Mouse (Mus musculus): Measurements from ENCODE around the gene Chrne. TPM values are rescaled to one million over a fixed set of nuclear protein-coding genes. Genes with fewer than 3 reads are reported as not detected.

Gene Chrne
- total RNA-seq, 2 experiments from 2014 or later = not detected

Other genes starting within 250 kb of the Chrne start
- 1.7 and 9.4 TPM in 2 replicates for gene Pelp1, start 209.2 kb downstream of the Chrne start, total RNA-seq (2015; ENCODE audit: low replicate concordance)
- 1.1 and 3.6 TPM in 2 replicates for gene Pelp1, start 209.2 kb downstream of the Chrne start, total RNA-seq (2017; ENCODE audit: low replicate concordance)
- gene Arrb2, start 186.6 kb downstream of the Chrne start, total RNA-seq (2015; ENCODE audit: low replicate concordance) = 37.4 and 64.9 TPM in 2 replicates
- 37.1 and 38.1 TPM in 2 replicates for gene Arrb2, start 186.6 kb downstream of the Chrne start, total RNA-seq (2017; ENCODE audit: low replicate concordance)
- 11.5 and 20.5 TPM in 2 replicates for gene Med11, start 167.3 kb downstream of the Chrne start, total RNA-seq (2015; ENCODE audit: low replicate concordance)
- gene Med11, start 167.3 kb downstream of the Chrne start, total RNA-seq (2017; ENCODE audit: low replicate concordance) = 5.4 and 6.2 TPM in 2 replicates
- not detected in 2 replicates for gene Zmynd15, start 159.8 kb downstream of the Chrne start, total RNA-seq (2015; ENCODE audit: low replicate concordance)
- gene Zmynd15, start 159.8 kb downstream of the Chrne start, total RNA-seq (2017; ENCODE audit: low replicate concordance) = not detected in 2 replicates
- gene Cxcl16, start 159.2 kb downstream of the Chrne start, total RNA-seq (2015; ENCODE audit: low replicate concordance) = not detected in 2 replicates
- gene Cxcl16, start 159.2 kb downstream of the Chrne start, total RNA-seq (2017; ENCODE audit: low replicate concordance) = not detected in 2 replicates
- not detected in 2 replicates for gene Tm4sf5, start 114.0 kb downstream of the Chrne start, total RNA-seq (2015; ENCODE audit: low replicate concordance)
- gene Tm4sf5, start 114.0 kb downstream of the Chrne start, total RNA-seq (2017; ENCODE audit: low replicate concordance) = not detected in 2 replicates
- not detected in 2 replicates for gene Vmo1, start 104.6 kb downstream of the Chrne start, total RNA-seq (2015; ENCODE audit: low replicate concordance)
- not detected in 2 replicates for gene Vmo1, start 104.6 kb downstream of the Chrne start, total RNA-seq (2017; ENCODE audit: low replicate concordance)
- gene Gltpd2, start 100.0 kb downstream of the Chrne start, total RNA-seq (2015; ENCODE audit: low replicate concordance) = not detected in 2 replicates
- not detected in 2 replicates for gene Gltpd2, start 100.0 kb downstream of the Chrne start, total RNA-seq (2017; ENCODE audit: low replicate concordance)
- 33.4 and 43.5 TPM in 2 replicates for gene Psmb6, start 93.8 kb downstream of the Chrne start, total RNA-seq (2015; ENCODE audit: low replicate concordance)
- 55.5 and 62.5 TPM in 2 replicates for gene Psmb6, start 93.8 kb downstream of the Chrne start, total RNA-seq (2017; ENCODE audit: low replicate concordance)
- not detected in 2 replicates for gene Gm40193, start 86.3 kb downstream of the Chrne start, total RNA-seq (2015; ENCODE audit: low replicate concordance)
- not detected in 2 replicates for gene Gm40193, start 86.3 kb downstream of the Chrne start, total RNA-seq (2017; ENCODE audit: low replicate concordance)
- 0.42 TPM in 1 of 2 replicates, not detected in the other for gene Pld2, start 79.2 kb downstream of the Chrne start, total RNA-seq (2015; ENCODE audit: low replicate concordance)
- gene Pld2, start 79.2 kb downstream of the Chrne start, total RNA-seq (2017; ENCODE audit: low replicate concordance) = not detected in 2 replicates
- gene Mink1, start 56.3 kb downstream of the Chrne start, total RNA-seq (2015; ENCODE audit: low replicate concordance) = 3.6 and 6.0 TPM in 2 replicates
- 0.98 and 1.3 TPM in 2 replicates for gene Mink1, start 56.3 kb downstream of the Chrne start, total RNA-seq (2017; ENCODE audit: low replicate concordance)
- gene 4930544D05Rik, start 3.4 kb downstream of the Chrne start, total RNA-seq (2015; ENCODE audit: low replicate concordance) = not detected in 2 replicates
- not detected in 2 replicates for gene 4930544D05Rik, start 3.4 kb downstream of the Chrne start, total RNA-seq (2017; ENCODE audit: low replicate concordance)
- gene Gp1ba, start 19.9 kb upstream of the Chrne start, total RNA-seq (2015; ENCODE audit: low replicate concordance) = 0.84 TPM in 1 of 2 replicates, not detected in the other
- 0.42 TPM in 1 of 2 replicates, not detected in the other for gene Gp1ba, start 19.9 kb upstream of the Chrne start, total RNA-seq (2017; ENCODE audit: low replicate concordance)
- 146 and 222 TPM in 2 replicates for gene Rnf167, start 28.0 kb upstream of the Chrne start, total RNA-seq (2015; ENCODE audit: low replicate concordance)
- gene Rnf167, start 28.0 kb upstream of the Chrne start, total RNA-seq (2017; ENCODE audit: low replicate concordance) = 217 and 308 TPM in 2 replicates
- 17.1 and 20.1 TPM in 2 replicates for gene Slc25a11, start 28.3 kb upstream of the Chrne start, total RNA-seq (2015; ENCODE audit: low replicate concordance)
- 16.2 and 16.6 TPM in 2 replicates for gene Slc25a11, start 28.3 kb upstream of the Chrne start, total RNA-seq (2017; ENCODE audit: low replicate concordance)
- gene Pfn1, start 35.4 kb upstream of the Chrne start, total RNA-seq (2015; ENCODE audit: low replicate concordance) = 414 and 492 TPM in 2 replicates
- 125 and 193 TPM in 2 replicates for gene Pfn1, start 35.4 kb upstream of the Chrne start, total RNA-seq (2017; ENCODE audit: low replicate concordance)
- gene Eno3, start 38.0 kb upstream of the Chrne start, total RNA-seq (2015; ENCODE audit: low replicate concordance) = 1.5 and 2.9 TPM in 2 replicates
- gene Eno3, start 38.0 kb upstream of the Chrne start, total RNA-seq (2017; ENCODE audit: low replicate concordance) = 3.3 and 6.0 TPM in 2 replicates
- 10.6 and 31.3 TPM in 2 replicates for gene Spag7, start 50.2 kb upstream of the Chrne start, total RNA-seq (2015; ENCODE audit: low replicate concordance)
- gene Spag7, start 50.2 kb upstream of the Chrne start, total RNA-seq (2017; ENCODE audit: low replicate concordance) = 21.4 and 25.6 TPM in 2 replicates
- 2.9 and 5.4 TPM in 2 replicates for gene Camta2, start 68.9 kb upstream of the Chrne start, total RNA-seq (2015; ENCODE audit: low replicate concordance)
- gene Camta2, start 68.9 kb upstream of the Chrne start, total RNA-seq (2017; ENCODE audit: low replicate concordance) = 0.77 and 1.5 TPM in 2 replicates
- gene Inca1, start 80.9 kb upstream of the Chrne start, total RNA-seq (2015; ENCODE audit: low replicate concordance) = not detected in 2 replicates
- gene Inca1, start 80.9 kb upstream of the Chrne start, total RNA-seq (2017; ENCODE audit: low replicate concordance) = not detected in 2 replicates
- gene Kif1c, start 81.3 kb upstream of the Chrne start, total RNA-seq (2015; ENCODE audit: low replicate concordance) = 0.58 and 1.3 TPM in 2 replicates
- gene Kif1c, start 81.3 kb upstream of the Chrne start, total RNA-seq (2017; ENCODE audit: low replicate concordance) = 2.4 and 2.8 TPM in 2 replicates
- gene Zfp3, start 145.0 kb upstream of the Chrne start, total RNA-seq (2015; ENCODE audit: low replicate concordance) = 5.0 TPM in 1 of 2 replicates, not detected in the other
- gene Zfp3, start 145.0 kb upstream of the Chrne start, total RNA-seq (2017; ENCODE audit: low replicate concordance) = not detected in 2 replicates
- gene Scimp, start 193.4 kb upstream of the Chrne start, total RNA-seq (2015; ENCODE audit: low replicate concordance) = not detected in 2 replicates
- gene Scimp, start 193.4 kb upstream of the Chrne start, total RNA-seq (2017; ENCODE audit: low replicate concordance) = not detected in 2 replicates
- gene Rabep1, start 225.6 kb upstream of the Chrne start, total RNA-seq (2015; ENCODE audit: low replicate concordance) = 5.2 and 10.0 TPM in 2 replicates
- 10.8 and 19.2 TPM in 2 replicates for gene Rabep1, start 225.6 kb upstream of the Chrne start, total RNA-seq (2017; ENCODE audit: low replicate concordance)